Mouse (Mus musculus) splenic B cell, adult 2 months (primary cell): Measurements from ENCODE around the gene Lancl1.

Source experiments
- DNase-seq: peaks from one replicate; pipeline ENCODE4 v3.0.0-alpha.2; 2011; ENCODE audit warnings: low read depth, low spot score
- H3K27me3 ChIP-seq: 2 replicates; pipeline ENCODE4 v1.6.1; 2012; ENCODE audit warnings: mild to moderate bottlenecking, low read length, moderate library complexity, mixed read lengths; ENCODE audit not compliant: control insufficient read depth, poor library complexity, insufficient read depth, severe bottlenecking
- H3K36me3 ChIP-seq: 2 replicates; pipeline ENCODE4 v1.6.1; 2012; ENCODE audit warnings: mild to moderate bottlenecking, low read length, moderate library complexity, mixed read lengths; ENCODE audit not compliant: control insufficient read depth, poor library complexity, insufficient read depth, severe bottlenecking

Gene Lancl1

GRCm38 (mm10) chr1:66996819-66997218, 41.9 kb downstream of the Lancl1 start:
- no peak for DNase-seq
- Histone ChIP-seq H3K36me3 (no peaks in the 10 kb centered on the region; the same call in 1 of the 2 replicates), H3K27me3 (no peaks in the 10 kb centered on the region)

- no peaks in the 10 kb centered on the region for H3K27me3 ChIP-seq
- DNase-seq: peak; percentile 57
- no peaks in the 10 kb centered on the region; the same call in 1 of the 2 replicates for H3K36me3 ChIP-seq
Observed at GRCm38 (mm10) chr1:66992764-66993163, 45.9 kb downstream of the Lancl1 start.

- H3K27me3 ChIP-seq: no peaks in the 10 kb centered on the region
- H3K36me3 ChIP-seq: no peaks in the 10 kb centered on the region
- peak; percentile 52 for DNase-seq
Observed at GRCm38 (mm10) chr1:66987558-66988190, 51.0 kb downstream of the Lancl1 start.

GRCm38 (mm10) chr1:66985906-66986305, 52.8 kb downstream of the Lancl1 start:
- no peaks in the 10 kb centered on the region for H3K27me3 ChIP-seq
- DNase-seq: no peak
- no peaks in the 10 kb centered on the region for H3K36me3 ChIP-seq

DNA sequence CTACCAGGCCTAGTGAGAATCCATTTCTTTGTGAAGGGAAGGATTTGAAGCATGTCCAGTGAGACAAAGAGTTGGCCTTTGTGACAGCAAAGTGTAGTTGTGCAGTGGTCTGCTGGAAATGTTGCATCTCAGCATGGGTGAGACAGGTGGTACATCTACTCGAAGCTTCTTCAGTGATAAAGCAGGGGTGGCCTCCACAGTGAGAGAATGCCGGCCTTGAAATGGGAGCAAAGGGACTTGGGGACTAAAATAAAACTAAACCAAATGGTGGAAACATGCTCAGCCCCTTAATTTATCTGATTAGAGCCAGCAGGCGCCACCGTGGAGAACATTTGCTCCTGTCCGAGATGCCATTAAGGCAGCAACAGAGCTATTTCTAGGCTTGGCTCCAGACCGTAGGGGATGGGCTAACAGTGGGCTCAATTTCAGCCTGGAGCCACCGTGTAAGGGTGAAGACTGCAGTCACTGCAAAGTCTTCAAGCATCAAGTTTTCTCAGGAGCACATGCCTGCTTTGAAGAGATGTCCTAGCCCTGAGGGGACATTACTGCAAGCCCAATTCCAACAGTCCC, 53.5 kb downstream of the Lancl1 start:
- no peaks in the 10 kb centered on the region for H3K36me3 ChIP-seq
- H3K27me3 ChIP-seq: no peaks in the 10 kb centered on the region
- no peak for DNase-seq

DNA sequence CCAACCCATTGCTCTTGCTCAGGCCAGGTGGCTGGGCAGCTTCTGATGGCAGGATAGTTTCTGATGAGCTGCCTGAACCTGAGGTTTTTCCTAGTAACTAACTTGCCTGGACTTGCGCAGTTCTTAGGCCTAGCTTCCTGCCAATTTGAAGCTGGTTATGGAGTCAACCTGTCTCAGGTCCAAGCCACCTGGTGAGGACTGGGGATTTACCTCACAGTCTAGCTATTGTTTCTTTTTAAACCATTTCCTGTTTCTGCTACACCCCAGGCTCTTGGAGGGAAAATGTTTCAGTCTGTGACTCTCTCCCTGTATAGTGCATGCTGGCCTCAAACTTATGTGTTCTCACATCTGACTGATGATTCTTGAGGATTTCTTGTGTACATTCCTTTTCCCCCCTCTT, 58.5 kb downstream of the Lancl1 start:
- no peak for DNase-seq
- no peaks in the 10 kb centered on the region for H3K27me3 ChIP-seq
- no peaks in the 10 kb centered on the region for H3K36me3 ChIP-seq

DNA sequence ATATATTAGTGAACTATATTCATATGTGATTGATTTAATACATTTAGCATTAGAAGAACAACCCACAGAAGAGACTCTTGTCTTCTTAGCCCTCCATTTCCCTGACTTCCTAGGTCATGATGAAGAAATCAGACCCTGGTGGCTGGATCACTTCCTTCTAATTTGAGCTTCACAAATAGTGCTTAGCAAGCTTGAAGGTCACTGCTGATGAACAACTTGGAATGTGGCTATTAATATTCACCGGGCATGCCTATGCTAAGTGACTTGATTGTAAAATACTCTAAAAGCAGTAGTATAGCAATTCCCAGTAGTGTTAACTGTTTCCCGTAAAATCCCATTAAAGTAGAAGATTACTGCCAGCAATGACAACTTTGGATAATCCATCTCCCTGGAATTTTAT, 63.2 kb downstream of the Lancl1 start:
- no peaks in the 10 kb centered on the region for H3K27me3 ChIP-seq
- no peak for DNase-seq
- H3K36me3 ChIP-seq: no peaks in the 10 kb centered on the region

GRCm38 (mm10) chr1:66964857-66965256, 73.8 kb downstream of the Lancl1 start:
- no peaks in the 10 kb centered on the region for H3K36me3 ChIP-seq
- no peaks in the 10 kb centered on the region for H3K27me3 ChIP-seq
- no peak for DNase-seq

DNA sequence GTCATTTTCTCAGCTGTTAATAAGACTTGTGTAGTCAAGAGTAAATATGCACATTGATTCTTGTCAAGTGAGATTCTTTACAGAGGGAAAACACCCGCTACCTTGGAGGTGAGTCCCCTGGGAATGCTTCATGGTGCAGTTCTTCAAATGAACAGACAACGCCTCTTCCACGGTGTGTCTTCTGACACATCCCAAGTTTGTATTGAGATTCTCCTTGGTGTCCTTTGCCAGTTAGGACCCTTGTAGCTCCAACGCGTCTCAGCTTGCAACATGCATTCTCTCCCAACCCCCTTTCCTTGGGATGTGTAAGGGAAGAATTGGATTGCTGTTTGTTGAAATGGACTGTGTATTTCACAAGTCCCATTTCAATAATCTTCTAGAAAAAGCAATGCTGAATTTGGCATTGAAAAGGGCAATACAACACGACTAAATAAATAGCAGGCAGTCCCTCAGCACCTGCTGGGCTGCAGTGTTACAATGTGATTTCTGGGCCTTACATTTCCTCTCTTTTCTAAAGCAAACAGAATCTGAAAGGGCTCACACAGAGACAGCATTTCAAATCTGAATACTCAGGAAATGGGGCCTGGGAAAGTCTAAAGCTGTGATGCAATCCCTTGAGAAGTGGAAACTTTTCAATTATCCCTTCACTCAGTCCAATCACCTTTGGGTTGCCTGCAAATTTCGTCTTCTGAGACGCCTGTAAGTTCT, 78.0 kb downstream of the Lancl1 start:
- H3K27me3 ChIP-seq: no peaks in the 10 kb centered on the region
- H3K36me3 ChIP-seq: no peaks in the 10 kb centered on the region
- DNase-seq: no peak

DNA sequence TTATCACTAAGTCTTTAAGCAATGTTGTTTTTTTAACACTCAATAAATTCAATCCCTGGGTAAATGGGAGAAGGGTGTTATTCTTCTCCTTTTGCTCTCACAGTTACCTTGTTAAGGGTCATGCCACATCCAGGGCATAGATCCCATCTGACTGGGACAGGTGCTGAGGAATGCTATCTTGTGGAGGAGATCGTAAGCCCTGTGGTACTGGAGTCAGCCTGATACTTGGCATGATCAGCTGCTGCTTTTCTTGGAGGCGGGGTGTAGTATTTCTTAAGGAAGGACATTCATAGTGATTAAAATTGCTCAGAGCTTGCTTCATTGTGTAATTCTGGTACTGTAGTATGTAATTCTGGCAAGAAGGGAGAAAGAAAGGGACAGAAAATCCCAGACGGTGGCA, 81.3 kb downstream of the Lancl1 start:
- DNase-seq: no peak
- Histone ChIP-seq H3K36me3 (no peaks in the 10 kb centered on the region), H3K27me3 (no peaks in the 10 kb centered on the region)

- Histone ChIP-seq H3K27me3 (no peaks in the 10 kb centered on the region), H3K36me3 (no peaks in the 10 kb centered on the region)
- DNase-seq: no peak
Observed at GRCm38 (mm10) chr1:66951086-66951485, 87.6 kb downstream of the Lancl1 start.
